Mouse (Mus musculus) liver, embryonic 12.5 days (tissue): ENCODE data around the gene Ssc4d. TPM values are rescaled to one million over a fixed set of nuclear protein-coding genes. Genes with fewer than 3 reads are reported as not detected.

Experiments
- ATAC-seq: fragments of 200-750 bp; cut with Nextera tagmentation; 2 replicates; pipeline ENCODE4 v1.8.0; 2017; ENCODE audit warnings: moderate number of reproducible peaks, mild to moderate bottlenecking, moderate library complexity
- H3K27ac ChIP-seq: fragments of 300-500 bp; sonication (generic); 2 replicates; pipeline ENCODE4 v1.5.1; 2016; ENCODE audit warnings: mild to moderate bottlenecking
- H3K27me3 ChIP-seq: fragments of 300-500 bp; sonication (generic); replicated peaks from 2 replicates; pipeline ENCODE4 v1.6.1; 2016; ENCODE audit warnings: mild to moderate bottlenecking, moderate library complexity
- H3K36me3 ChIP-seq: fragments of 300-500 bp; sonication (generic); 2 replicates; pipeline ENCODE4 v1.6.1; 2016; ENCODE audit warnings: mild to moderate bottlenecking, moderate library complexity
- H3K4me1 ChIP-seq: fragments of 300-500 bp; sonication (generic); 2 replicates; pipeline ENCODE4 v1.6.1; 2016
- H3K4me2 ChIP-seq: fragments of 300-500 bp; sonication (generic); 2 replicates; pipeline ENCODE4 v1.6.1; 2016; ENCODE audit warnings: mild to moderate bottlenecking, moderate library complexity
- H3K4me3 ChIP-seq: fragments of 300-500 bp; sonication (generic); 2 replicates; pipeline ENCODE4 v1.5.1; 2016; ENCODE audit warnings: mild to moderate bottlenecking, moderate library complexity
- H3K9ac ChIP-seq: fragments of 300-500 bp; sonication (generic); 2 replicates; pipeline ENCODE4 v1.6.1; 2016; ENCODE audit warnings: mild to moderate bottlenecking, moderate library complexity
- H3K9me3 ChIP-seq: fragments of 300-500 bp; sonication (generic); replicated peaks from 2 replicates; pipeline ENCODE4 v1.6.1; 2016; ENCODE audit warnings: mild to moderate bottlenecking, moderate library complexity
- WGBS: fragments of 180-500 bp; shearing (Covaris S2); methylation state at CpG from one replicate; pipeline ENCODE4 v1.1.7; 2016; ENCODE audit not compliant: insufficient replicate concordance; 5-methylcytosine and 5-hydroxymethylcytosine counted together
- polyA plus RNA-seq: library from polyadenylated mRNA; unstranded; fragments of >200 nt; fragmentation: Nextera tagmentation; extraction: Ambion mirVana; gene quantifications from 2 replicates; pipeline ENCODE4 v1.2.1, GENCODE M21; 2016

Ssc4d gene
- polyA plus RNA-seq, 1 experiment from 2014 or later: 2.0 TPM

DNA sequence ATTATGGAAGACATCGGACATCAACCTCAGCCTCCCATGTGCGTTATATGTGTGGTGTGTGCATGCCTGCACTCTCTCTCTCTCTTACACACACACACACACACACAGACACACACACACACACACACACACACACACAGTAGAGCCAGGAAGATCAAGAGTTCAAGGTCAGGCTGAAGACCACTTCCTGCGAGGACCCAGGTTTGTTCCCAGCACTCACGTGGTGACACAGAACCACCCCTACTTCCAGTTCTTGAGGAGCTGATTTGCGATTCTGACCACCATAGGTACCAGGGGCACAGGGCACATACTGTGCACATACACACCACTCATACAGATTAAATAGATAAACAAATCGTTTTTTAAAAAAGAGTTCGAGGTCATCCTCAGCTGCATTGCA is 2.5 kb downstream of the Ssc4d start:
- peaks cover 11% of the 10 kb centered on the region for H3K4me1 ChIP-seq
- no peaks in the 10 kb centered on the region for H3K9me3 ChIP-seq
- 64% methylated on average over 7 of the region's 7 CpGs for WGBS
- H3K9ac ChIP-seq: no peak overlapping the region
- ATAC-seq: no peak
- H3K4me2 ChIP-seq: no peak overlapping the region
- H3K27ac ChIP-seq: no peak overlapping the region
- no peaks in the 10 kb centered on the region for H3K36me3 ChIP-seq
- H3K27me3 ChIP-seq: no peaks in the 10 kb centered on the region
- no peak overlapping the region for H3K4me3 ChIP-seq

DNA sequence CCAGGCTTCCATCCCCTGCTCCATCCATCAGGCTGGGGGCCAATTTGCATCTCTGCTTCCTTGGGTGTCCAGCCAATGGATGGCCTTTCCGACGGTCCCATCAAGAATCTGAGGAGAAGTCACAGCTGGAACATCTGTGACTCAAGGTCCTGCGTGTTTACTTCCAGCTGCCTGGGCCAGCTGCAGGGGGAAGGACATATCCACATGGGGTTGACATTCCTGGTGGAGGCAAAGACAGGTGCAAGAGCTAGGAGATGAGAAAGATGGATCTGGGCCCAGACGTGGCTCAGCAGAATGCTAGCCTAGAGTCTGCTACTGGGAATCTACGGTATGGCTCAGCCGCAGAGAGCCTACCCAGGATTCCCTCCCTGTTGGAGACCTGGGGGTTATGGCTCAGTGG is 4.1 kb downstream of the Ssc4d start:
- Histone ChIP-seq H3K27ac (no peak overlapping the region), H3K9ac (no peak overlapping the region), H3K4me2 (no peak overlapping the region), H3K9me3 (no peaks in the 10 kb centered on the region), H3K4me3 (no peak overlapping the region), H3K27me3 (peaks cover 8% of the 10 kb centered on the region), H3K36me3 (no peaks in the 10 kb centered on the region), H3K4me1 (peaks cover 6% of the 10 kb centered on the region)
- 68% methylated on average over 6 of the region's 6 CpGs for WGBS
- ATAC-seq: no peak

DNA sequence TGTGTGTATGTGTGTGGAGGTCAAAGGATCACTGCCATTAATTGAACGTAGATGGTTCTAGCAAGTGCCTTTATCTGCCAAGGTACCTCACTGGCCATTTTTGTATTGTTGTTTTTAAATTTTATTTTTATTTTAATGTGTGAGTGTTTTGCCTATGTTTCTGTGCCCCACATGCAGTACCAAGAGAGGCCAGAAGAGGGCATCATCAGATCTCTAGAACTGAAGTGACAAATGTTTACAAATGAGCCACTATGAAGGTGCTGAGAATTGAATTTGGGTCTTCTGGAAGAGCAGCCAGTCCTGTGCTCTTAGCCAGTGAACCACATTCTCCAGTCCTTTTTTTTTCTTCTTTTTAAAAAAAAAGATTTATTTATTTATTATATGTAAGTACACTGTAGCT is 5.5 kb downstream of the Ssc4d start:
- no peak overlapping the region for H3K4me2 ChIP-seq
- WGBS: 32% methylated on average over 1 of the region's 1 CpGs
- no peak overlapping the region for H3K4me3 ChIP-seq
- ATAC-seq: no peak
- H3K27ac ChIP-seq: no peak overlapping the region
- H3K9ac ChIP-seq: no peak overlapping the region
- peaks cover 8% of the 10 kb centered on the region for H3K4me1 ChIP-seq
- H3K9me3 ChIP-seq: no peaks in the 10 kb centered on the region
- H3K27me3 ChIP-seq: peaks cover 14% of the 10 kb centered on the region
- no peaks in the 10 kb centered on the region for H3K36me3 ChIP-seq

DNA sequence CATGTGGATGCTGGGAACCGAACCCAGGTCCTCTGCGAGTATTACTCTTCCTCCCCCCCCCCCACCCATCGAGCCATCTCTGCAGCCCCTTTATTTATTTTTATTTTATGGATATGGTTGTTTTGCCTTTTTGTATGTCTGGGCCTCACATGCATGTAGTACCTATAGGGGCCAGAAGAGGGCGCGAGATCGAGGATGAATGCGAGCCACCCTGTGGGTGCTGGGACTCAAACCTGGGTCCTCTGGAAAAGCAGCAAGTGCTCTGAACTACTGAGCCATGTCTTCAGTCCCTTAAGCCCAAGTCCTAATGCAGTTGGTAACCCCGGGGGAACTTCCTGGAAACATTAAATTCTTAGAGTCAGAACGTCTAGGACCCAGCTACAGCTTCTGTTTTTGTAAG is 7.5 kb downstream of the Ssc4d start:
- Histone ChIP-seq H3K27ac (no peak overlapping the region), H3K9me3 (no peaks in the 10 kb centered on the region), H3K4me2 (no peak overlapping the region), H3K4me3 (no peak overlapping the region), H3K4me1 (peaks cover 20% of the 10 kb centered on the region), H3K27me3 (peaks cover 14% of the 10 kb centered on the region), H3K9ac (no peak overlapping the region), H3K36me3 (no peaks in the 10 kb centered on the region)
- 52% methylated on average over 9 of the region's 9 CpGs for WGBS
- no peak for ATAC-seq

DNA sequence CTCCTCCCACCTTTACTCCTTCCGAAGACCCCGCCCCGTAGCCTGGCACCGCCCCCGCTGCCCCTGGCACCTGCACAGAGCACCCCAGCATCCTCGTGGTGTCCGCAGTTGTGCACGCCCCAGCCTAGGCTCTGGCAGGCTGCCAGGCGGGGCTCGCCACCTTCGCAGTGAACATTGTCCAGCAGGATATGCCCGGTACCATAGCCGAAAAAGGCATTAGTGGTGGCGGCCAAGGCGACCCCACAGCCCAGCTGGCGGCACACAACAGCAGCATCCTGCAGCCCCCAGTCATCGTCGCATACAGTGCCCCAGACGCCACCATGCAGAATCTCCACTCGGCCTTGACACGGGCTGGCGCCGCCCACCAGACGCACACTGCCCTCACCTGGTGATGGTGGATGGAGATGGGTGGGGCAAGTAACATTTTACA is 8.8 kb downstream of the Ssc4d start:
- Histone ChIP-seq H3K4me1 (peaks cover 34% of the 10 kb centered on the region), H3K36me3 (no peaks in the 10 kb centered on the region), H3K9me3 (no peaks in the 10 kb centered on the region), H3K4me3 (no peak overlapping the region), H3K9ac (no peak overlapping the region), H3K27me3 (peaks cover 14% of the 10 kb centered on the region), H3K27ac (no peak overlapping the region), H3K4me2 (peak overlapping the region; percentile 26)
- ATAC-seq: no peak
- 26% methylated on average over 24 of the region's 24 CpGs for WGBS

DNA sequence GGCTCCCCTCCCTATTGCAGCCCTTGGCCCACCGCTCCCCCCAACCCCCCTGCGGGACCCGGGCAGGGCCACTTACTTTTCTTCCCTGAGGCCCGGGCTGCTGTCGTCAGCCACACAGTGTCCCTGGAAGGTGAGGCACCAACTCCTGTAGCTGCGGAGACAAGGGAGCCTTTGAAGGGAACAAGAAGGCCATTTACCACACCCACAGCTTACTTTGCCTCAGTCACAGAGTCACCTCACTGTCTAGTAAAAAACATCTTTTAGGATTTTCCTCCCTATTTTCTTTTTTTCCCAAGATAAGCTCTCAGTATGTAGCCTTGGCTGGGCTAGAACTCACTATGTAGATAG is 11.1 kb downstream of the Ssc4d start:
- peak overlapping the region; percentile 69 for H3K4me3 ChIP-seq
- H3K4me2 ChIP-seq: peak overlapping the region; percentile 99
- peaks cover 56% of the 10 kb centered on the region for H3K4me1 ChIP-seq
- no peak for ATAC-seq
- peak overlapping the region; percentile 87 for H3K9ac ChIP-seq
- no peaks in the 10 kb centered on the region for H3K9me3 ChIP-seq
- no peaks in the 10 kb centered on the region for H3K36me3 ChIP-seq
- WGBS: 12% methylated on average over 6 of the region's 6 CpGs
- peak overlapping the region; percentile 99 for H3K27ac ChIP-seq
- peaks cover 14% of the 10 kb centered on the region for H3K27me3 ChIP-seq

DNA sequence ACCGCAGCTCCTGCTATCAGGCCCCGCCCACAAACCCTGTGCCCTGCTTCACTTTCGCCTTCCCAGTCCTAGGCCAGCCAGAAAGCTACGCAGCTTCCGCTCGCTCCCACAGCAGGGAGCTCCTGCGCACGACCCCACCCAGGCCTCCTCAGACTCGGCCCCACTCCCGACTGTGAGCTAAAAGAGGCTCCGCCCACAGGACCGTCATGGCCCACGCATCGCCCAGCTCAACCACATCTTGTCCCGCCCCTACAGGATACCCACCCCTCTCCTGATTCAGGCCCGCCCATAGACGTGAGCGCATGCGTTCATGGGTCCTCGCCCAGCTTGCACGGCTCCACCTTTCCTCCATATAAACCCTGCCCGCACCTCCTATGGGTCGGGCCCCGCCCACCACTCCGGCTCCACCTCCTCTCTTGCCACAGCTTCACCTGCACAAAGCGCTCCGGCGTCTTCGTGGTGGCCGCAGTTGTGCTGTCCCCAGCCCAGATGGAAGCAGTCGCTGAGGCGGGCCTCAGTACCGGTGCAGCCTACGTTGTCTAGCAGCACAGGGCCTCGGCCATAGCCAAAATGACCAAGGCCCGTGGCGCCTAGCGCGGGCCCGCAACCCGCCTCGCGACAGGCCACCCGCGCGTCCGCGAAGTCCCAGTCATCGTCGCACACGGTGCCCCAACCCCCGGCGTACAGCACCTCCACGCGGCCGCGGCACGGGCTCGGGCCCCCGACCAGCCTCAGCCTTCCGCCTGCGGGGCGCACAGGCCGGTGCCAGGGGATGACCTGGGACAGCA is 11.6 kb downstream of the Ssc4d start:
- H3K4me2 ChIP-seq: peak overlapping the region; percentile 99
- ATAC-seq: peak; percentile 92
- H3K4me3 ChIP-seq: peak overlapping the region; percentile 69
- peaks cover 62% of the 10 kb centered on the region for H3K4me1 ChIP-seq
- peak overlapping the region; percentile 87 for H3K9ac ChIP-seq
- WGBS: under 1% methylated on average over 60 of the region's 64 CpGs
- no peaks in the 10 kb centered on the region for H3K36me3 ChIP-seq
- no peaks in the 10 kb centered on the region for H3K9me3 ChIP-seq
- H3K27me3 ChIP-seq: peaks cover 14% of the 10 kb centered on the region
- H3K27ac ChIP-seq: peak overlapping the region; percentile 99

DNA sequence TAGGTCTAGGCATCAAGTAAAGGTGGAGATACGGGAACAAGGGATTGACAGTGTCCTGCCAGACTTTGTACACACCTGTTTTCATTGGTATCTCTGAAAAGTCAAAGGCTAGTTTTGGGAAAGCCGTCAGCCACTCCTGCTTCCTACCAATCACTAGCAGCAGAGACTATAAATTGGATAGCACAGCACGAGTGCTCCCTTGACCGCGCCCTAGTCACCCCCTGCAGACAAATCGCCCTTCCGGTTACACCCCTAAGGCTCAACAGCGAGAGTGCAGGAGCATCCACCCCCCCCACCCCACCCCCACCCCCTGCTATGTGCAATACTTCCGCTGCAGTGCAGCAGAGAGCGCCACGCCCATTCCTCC is 12.2 kb downstream of the Ssc4d start:
- Histone ChIP-seq H3K9ac (peak overlapping the region; percentile 77), H3K4me3 (peak overlapping the region; percentile 69), H3K4me1 (peaks cover 64% of the 10 kb centered on the region), H3K27me3 (peaks cover 14% of the 10 kb centered on the region), H3K4me2 (peak overlapping the region; percentile 99), H3K9me3 (no peaks in the 10 kb centered on the region), H3K27ac (peak overlapping the region; percentile 99), H3K36me3 (no peaks in the 10 kb centered on the region)
- ATAC-seq: peak; percentile 78
- WGBS: 2% methylated on average over 11 of the region's 11 CpGs

DNA sequence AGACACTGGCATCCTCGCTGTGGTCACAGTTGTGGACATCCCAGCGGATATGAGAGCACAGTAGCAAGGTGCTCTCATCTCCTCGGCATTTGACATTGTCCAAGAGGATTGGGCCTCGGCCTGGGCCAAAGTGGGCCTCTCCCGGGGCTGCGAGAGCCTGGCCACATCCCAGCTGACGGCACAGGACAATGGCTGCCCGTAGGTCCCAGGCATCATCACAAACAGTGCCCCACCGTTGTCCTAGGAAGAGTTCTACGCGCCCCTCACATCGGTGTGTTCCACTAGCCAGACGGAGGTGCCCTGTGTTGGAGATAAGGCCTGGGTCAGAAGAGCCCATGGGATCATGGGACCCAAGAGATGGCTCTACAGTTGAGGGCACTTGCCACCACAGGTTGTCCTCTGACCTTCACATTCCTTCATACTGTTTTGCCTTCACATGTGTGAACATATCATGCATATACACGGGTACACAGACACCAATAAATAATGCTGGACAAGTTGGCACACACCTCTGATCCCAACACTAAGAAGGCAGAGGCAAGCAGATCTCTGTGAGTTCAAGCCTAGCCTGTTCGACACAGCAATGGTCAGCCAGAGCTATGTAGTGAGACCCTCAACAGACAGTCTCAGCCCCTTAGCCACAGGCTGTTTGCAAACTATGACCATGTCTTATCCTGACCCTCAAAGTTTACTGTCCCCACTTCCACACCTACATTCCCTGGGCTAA is 13.3 kb downstream of the Ssc4d start:
- no peaks in the 10 kb centered on the region for H3K36me3 ChIP-seq
- peak overlapping the region; percentile 99 for H3K27ac ChIP-seq

DNA sequence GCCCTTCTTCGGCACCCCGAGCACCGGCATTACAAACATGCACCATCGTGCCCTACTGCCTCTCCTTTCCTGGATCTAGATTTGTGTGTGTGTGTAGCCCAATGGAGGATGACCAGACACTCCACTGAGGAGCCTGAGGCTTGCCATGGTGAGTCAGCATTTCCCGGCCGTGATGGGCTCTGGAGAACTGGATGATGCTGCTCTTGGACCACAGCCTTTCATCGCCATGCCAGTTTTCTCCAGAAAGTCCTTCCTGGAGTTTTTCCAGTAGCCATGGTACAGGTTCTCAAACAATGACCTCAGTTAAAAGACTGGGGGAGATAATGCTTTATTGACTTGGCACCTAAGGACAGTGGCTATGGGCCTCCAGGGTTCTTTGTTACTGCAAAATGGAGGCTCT is 14.4 kb downstream of the Ssc4d start:
- no peak overlapping the region for H3K9ac ChIP-seq
- peaks cover 4% of the 10 kb centered on the region; the same call in 1 of the 2 replicates for H3K27me3 ChIP-seq
- H3K36me3 ChIP-seq: no peaks in the 10 kb centered on the region
- H3K4me2 ChIP-seq: no peak overlapping the region
- ATAC-seq: no peak
- peak overlapping the region; percentile 99 for H3K27ac ChIP-seq
- no peak overlapping the region for H3K4me3 ChIP-seq
- 81% methylated on average over 7 of the region's 7 CpGs for WGBS
- no peaks in the 10 kb centered on the region for H3K9me3 ChIP-seq
- H3K4me1 ChIP-seq: peaks cover 67% of the 10 kb centered on the region

More for the DNA sequence above, 13.3 kb downstream of the Ssc4d start:
- H3K9ac ChIP-seq: peak overlapping the region; percentile 77
- no peaks in the 10 kb centered on the region for H3K9me3 ChIP-seq
- 79% methylated on average over 15 of the region's 15 CpGs for WGBS
- peak overlapping the region; percentile 69 for H3K4me3 ChIP-seq
- H3K4me1 ChIP-seq: peaks cover 74% of the 10 kb centered on the region
- no peak for ATAC-seq
- H3K4me2 ChIP-seq: peak overlapping the region; percentile 99
- H3K27me3 ChIP-seq: peaks cover 14% of the 10 kb centered on the region

DNA sequence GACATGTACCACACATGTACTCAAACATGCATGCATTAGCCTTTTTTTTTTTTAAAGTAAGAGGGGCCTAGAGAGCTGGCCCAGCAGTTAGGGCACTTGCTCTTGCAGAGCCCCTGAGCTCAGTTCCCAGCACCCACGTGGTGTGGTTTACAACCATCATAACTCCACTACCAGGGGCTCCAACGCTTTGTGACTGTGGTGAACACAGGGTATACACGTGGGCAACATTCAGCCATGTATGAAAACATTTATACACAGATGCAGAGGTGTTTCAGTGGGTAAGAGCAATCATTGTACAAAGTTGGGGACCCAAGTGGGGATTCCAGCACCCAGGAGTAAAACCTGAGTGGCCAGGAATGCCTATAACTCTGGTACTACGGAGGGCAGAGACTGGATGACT is 16.0 kb downstream of the Ssc4d start:
- Histone ChIP-seq H3K9ac (peak overlapping the region; percentile 60; the same call in 1 of the 2 replicates), H3K4me3 (peak overlapping the region; percentile 43; the same call in 1 of the 2 replicates), H3K27me3 (no peaks in the 10 kb centered on the region), H3K4me1 (peaks cover 62% of the 10 kb centered on the region), H3K9me3 (no peaks in the 10 kb centered on the region), H3K27ac (peak overlapping the region; percentile 99), H3K36me3 (no peaks in the 10 kb centered on the region), H3K4me2 (peak overlapping the region; percentile 62)
- no peak for ATAC-seq
- 88% methylated on average over 4 of the region's 4 CpGs for WGBS

DNA sequence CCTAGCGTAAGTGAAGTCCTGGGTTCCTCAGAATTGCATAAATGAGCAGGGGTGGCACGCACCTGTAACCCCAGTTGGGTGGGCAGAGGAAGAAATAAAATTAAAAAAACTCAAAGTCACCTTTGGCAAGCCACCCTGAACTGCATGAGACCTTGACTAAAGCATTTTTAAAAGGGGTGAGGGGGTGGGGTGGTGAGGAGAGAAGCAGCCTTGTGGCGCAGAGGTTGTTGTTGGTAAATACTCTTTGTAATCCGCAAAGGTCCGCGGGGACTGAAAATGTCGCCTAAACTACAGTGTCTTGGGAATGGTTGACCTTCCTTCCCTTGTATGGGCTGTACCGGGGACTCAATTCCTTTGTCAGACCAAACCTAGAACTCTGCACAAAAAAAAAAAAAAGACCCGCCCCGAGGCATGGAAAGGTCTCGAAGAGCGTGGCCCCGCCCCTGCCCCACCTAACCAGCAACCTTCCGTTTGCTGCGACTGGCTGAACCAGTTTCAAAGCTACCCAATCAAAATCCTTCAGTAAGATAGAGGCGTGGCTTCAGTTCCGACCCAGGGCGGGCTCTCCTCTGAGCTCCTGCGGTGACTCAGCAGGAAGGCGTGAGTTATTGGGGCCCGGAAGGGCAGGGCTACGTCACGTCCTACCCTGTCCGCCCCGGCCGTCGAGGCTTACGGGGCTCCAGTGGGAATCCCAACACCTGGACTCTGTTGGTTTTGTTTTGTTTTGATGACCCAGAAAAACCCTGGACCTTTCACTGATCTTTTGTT is 16.9 kb downstream of the Ssc4d start:
- H3K27me3 ChIP-seq: no peaks in the 10 kb centered on the region
- WGBS: 8% methylated on average over 28 of the region's 28 CpGs
- H3K27ac ChIP-seq: peak overlapping the region; percentile 99
- H3K36me3 ChIP-seq: no peaks in the 10 kb centered on the region
- peaks cover 57% of the 10 kb centered on the region for H3K4me1 ChIP-seq
- H3K9me3 ChIP-seq: no peaks in the 10 kb centered on the region
- ATAC-seq: peak; percentile 81
- peak overlapping the region; percentile 68 for H3K4me2 ChIP-seq
- H3K4me3 ChIP-seq: peak overlapping the region; percentile 43
- peak overlapping the region; percentile 61 for H3K9ac ChIP-seq
